Mouse (Mus musculus): ENCODE measurements at regions not wholly inside any gene's neighbourhood (a gene's known extent, or its start where the extent isn't known, plus 50 kb on each side); places are given as distances from the start of the nearest gene placed in this dataset.

- H3K9me3 ChIP-seq, result no peaks in the 10 kb centered on the region
- 66% methylated on average over 3 of the region's 3 CpGs for WGBS
- 0 out of 2 replicates have a peak overlapping the region, but pooled peaks have one; percentile 33 for H3K27ac ChIP-seq
- no peaks in the 10 kb centered on the region for H3K36me3 ChIP-seq
- peaks cover 10% of the 10 kb centered on the region for H3K4me1 ChIP-seq
- H3K27me3 ChIP-seq (ENCODE audit: insufficient read depth, poor library complexity, severe bottlenecking), result no peaks in the 10 kb centered on the region
- H3K4me3 ChIP-seq, result no peak overlapping the region
- DNase-seq (ENCODE audit: low spot score), result no peak
Measured at GRCm38 (mm10) chr14:114855746-114856145, 236.3 kb upstream of the Gpc5 start.

GRCm38 (mm10) chr14:114856243-114857031 is 235.6 kb upstream of the Gpc5 start:
- H3K36me3 ChIP-seq, result no peaks in the 10 kb centered on the region
- DNase-seq (ENCODE audit: low spot score), result no peak
- H3K27ac ChIP-seq, result peak overlapping the region; percentile 33
- H3K9me3 ChIP-seq, result no peaks in the 10 kb centered on the region
- H3K27me3 ChIP-seq (ENCODE audit: insufficient read depth, poor library complexity, severe bottlenecking), result no peaks in the 10 kb centered on the region
- 54% methylated on average over 18 of the region's 18 CpGs for WGBS
- no peak overlapping the region for H3K4me3 ChIP-seq
- peaks cover 10% of the 10 kb centered on the region for H3K4me1 ChIP-seq

GRCm38 (mm10) chr14:114857171-114857570 is 234.8 kb upstream of the Gpc5 start:
- H3K9me3 ChIP-seq, result no peaks in the 10 kb centered on the region
- no peak for DNase-seq (ENCODE audit: low spot score)
- H3K27ac ChIP-seq, result peak overlapping the region; percentile 44
- WGBS, result 17% methylated on average over 4 of the region's 4 CpGs
- no peak overlapping the region for H3K4me3 ChIP-seq
- no peaks in the 10 kb centered on the region for H3K36me3 ChIP-seq
- peaks cover 10% of the 10 kb centered on the region for H3K4me1 ChIP-seq
- H3K27me3 ChIP-seq (ENCODE audit: insufficient read depth, poor library complexity, severe bottlenecking), result no peaks in the 10 kb centered on the region

- no peak for DNase-seq (ENCODE audit: low spot score)
- H3K27ac ChIP-seq, result peak overlapping the region; percentile 44
- H3K36me3 ChIP-seq, result no peaks in the 10 kb centered on the region
- 4% methylated on average over 7 of the region's 7 CpGs for WGBS
- peaks cover 10% of the 10 kb centered on the region for H3K4me1 ChIP-seq
- no peak overlapping the region for H3K4me3 ChIP-seq
- no peaks in the 10 kb centered on the region for H3K27me3 ChIP-seq (ENCODE audit: insufficient read depth, poor library complexity, severe bottlenecking)
- no peaks in the 10 kb centered on the region for H3K9me3 ChIP-seq
Measured at GRCm38 (mm10) chr14:114857689-114858088, 234.3 kb upstream of the Gpc5 start.

- Histone ChIP-seq H3K4me1 (no peaks in the 10 kb centered on the region), H3K27me3 (ENCODE audit: insufficient read depth, poor library complexity, severe bottlenecking) (no peaks in the 10 kb centered on the region), H3K27ac (no peak overlapping the region), H3K36me3 (no peaks in the 10 kb centered on the region), H3K4me3 (no peak overlapping the region), H3K9me3 (no peaks in the 10 kb centered on the region)
- no peak for DNase-seq (ENCODE audit: low spot score)
- WGBS, result 69% methylated on average over 4 of the region's 4 CpGs
Measured at GRCm38 (mm10) chr14:114863585-114863984, 228.4 kb upstream of the Gpc5 start.

- WGBS, result 94% methylated on average over 5 of the region's 5 CpGs
- Histone ChIP-seq H3K9me3 (no peaks in the 10 kb centered on the region), H3K27ac (no peak overlapping the region), H3K27me3 (ENCODE audit: insufficient read depth, poor library complexity, severe bottlenecking) (no peaks in the 10 kb centered on the region), H3K4me1 (no peaks in the 10 kb centered on the region), H3K36me3 (no peaks in the 10 kb centered on the region), H3K4me3 (no peak overlapping the region)
- DNase-seq (ENCODE audit: low spot score), result no peak
Measured at GRCm38 (mm10) chr14:114864102-114864501, 227.9 kb upstream of the Gpc5 start.

GRCm38 (mm10) chr14:114869233-114869632 is 222.8 kb upstream of the Gpc5 start:
- Histone ChIP-seq H3K36me3 (no peaks in the 10 kb centered on the region), H3K27ac (no peak overlapping the region), H3K4me1 (no peaks in the 10 kb centered on the region), H3K27me3 (ENCODE audit: insufficient read depth, poor library complexity, severe bottlenecking) (no peaks in the 10 kb centered on the region), H3K9me3 (no peaks in the 10 kb centered on the region), H3K4me3 (no peak overlapping the region)
- 37% methylated on average over 5 of the region's 5 CpGs for WGBS
- no peak for DNase-seq (ENCODE audit: low spot score)

GRCm38 (mm10) chr14:114875101-114875500 is 216.9 kb upstream of the Gpc5 start:
- H3K36me3 ChIP-seq, result no peaks in the 10 kb centered on the region
- H3K27ac ChIP-seq, result peak overlapping the region; percentile 62; the same call in 1 of the 2 replicates
- no peak for DNase-seq (ENCODE audit: low spot score)
- H3K27me3 ChIP-seq (ENCODE audit: insufficient read depth, poor library complexity, severe bottlenecking), result no peaks in the 10 kb centered on the region
- no peak overlapping the region for H3K4me3 ChIP-seq
- peaks cover 13% of the 10 kb centered on the region for H3K4me1 ChIP-seq
- 23% methylated on average over 3 of the region's 3 CpGs for WGBS
- H3K9me3 ChIP-seq, result no peaks in the 10 kb centered on the region

- DNase-seq (ENCODE audit: low spot score), result no peak
- Histone ChIP-seq H3K4me3 (no peak overlapping the region), H3K27me3 (ENCODE audit: insufficient read depth, poor library complexity, severe bottlenecking) (no peaks in the 10 kb centered on the region), H3K27ac (no peak overlapping the region; the same call in 1 of the 2 replicates), H3K4me1 (peaks cover 13% of the 10 kb centered on the region), H3K36me3 (no peaks in the 10 kb centered on the region), H3K9me3 (no peaks in the 10 kb centered on the region)
- WGBS, result 53% methylated on average over 9 of the region's 9 CpGs
Measured at GRCm38 (mm10) chr14:114876427-114876826, 215.6 kb upstream of the Gpc5 start.

GRCm38 (mm10) chr14:114877477-114877876 is 214.5 kb upstream of the Gpc5 start:
- H3K4me1 ChIP-seq, result peaks cover 13% of the 10 kb centered on the region
- 34% methylated on average over 5 of the region's 5 CpGs for WGBS
- H3K4me3 ChIP-seq, result no peak overlapping the region
- no peaks in the 10 kb centered on the region for H3K27me3 ChIP-seq (ENCODE audit: insufficient read depth, poor library complexity, severe bottlenecking)
- H3K9me3 ChIP-seq, result no peaks in the 10 kb centered on the region
- H3K27ac ChIP-seq, result 0 out of 2 replicates have a peak overlapping the region, but pooled peaks have one; percentile 16
- DNase-seq (ENCODE audit: low spot score), result no peak
- H3K36me3 ChIP-seq, result no peaks in the 10 kb centered on the region

GRCm38 (mm10) chr14:114880291-114880690 is 211.7 kb upstream of the Gpc5 start:
- no peak for DNase-seq (ENCODE audit: low spot score)
- H3K27me3 ChIP-seq (ENCODE audit: insufficient read depth, poor library complexity, severe bottlenecking), result no peaks in the 10 kb centered on the region
- H3K4me3 ChIP-seq, result no peak overlapping the region
- H3K9me3 ChIP-seq, result no peaks in the 10 kb centered on the region
- no peaks in the 10 kb centered on the region for H3K36me3 ChIP-seq
- no peak overlapping the region for H3K27ac ChIP-seq
- H3K4me1 ChIP-seq, result peaks cover 9% of the 10 kb centered on the region
- WGBS, result 68% methylated on average over 4 of the region's 4 CpGs

- 85% methylated on average over 2 of the region's 2 CpGs for WGBS
Measured at GRCm38 (mm10) chr14:114904109-114904508, 187.9 kb upstream of the Gpc5 start.

GRCm38 (mm10) chr14:114912271-114912670 is 179.7 kb upstream of the Gpc5 start:
- Histone ChIP-seq H3K27ac (peak overlapping the region; percentile 42; the same call in 1 of the 2 replicates), H3K4me3 (no peak overlapping the region), H3K36me3 (no peaks in the 10 kb centered on the region), H3K9me3 (no peaks in the 10 kb centered on the region), H3K27me3 (ENCODE audit: insufficient read depth, poor library complexity, severe bottlenecking) (no peaks in the 10 kb centered on the region), H3K4me1 (no peaks in the 10 kb centered on the region)
- DNase-seq (ENCODE audit: low spot score), result no peak
- 71% methylated on average over 7 of the region's 7 CpGs for WGBS

More at GRCm38 (mm10) chr14:114904109-114904508, 187.9 kb upstream of the Gpc5 start:
- DNase-seq (ENCODE audit: low spot score), result no peak
- Histone ChIP-seq H3K4me1 (no peaks in the 10 kb centered on the region), H3K36me3 (no peaks in the 10 kb centered on the region), H3K27ac (no peak overlapping the region), H3K9me3 (no peaks in the 10 kb centered on the region), H3K27me3 (ENCODE audit: insufficient read depth, poor library complexity, severe bottlenecking) (no peaks in the 10 kb centered on the region), H3K4me3 (no peak overlapping the region)
